In the genomic region with DNA sequence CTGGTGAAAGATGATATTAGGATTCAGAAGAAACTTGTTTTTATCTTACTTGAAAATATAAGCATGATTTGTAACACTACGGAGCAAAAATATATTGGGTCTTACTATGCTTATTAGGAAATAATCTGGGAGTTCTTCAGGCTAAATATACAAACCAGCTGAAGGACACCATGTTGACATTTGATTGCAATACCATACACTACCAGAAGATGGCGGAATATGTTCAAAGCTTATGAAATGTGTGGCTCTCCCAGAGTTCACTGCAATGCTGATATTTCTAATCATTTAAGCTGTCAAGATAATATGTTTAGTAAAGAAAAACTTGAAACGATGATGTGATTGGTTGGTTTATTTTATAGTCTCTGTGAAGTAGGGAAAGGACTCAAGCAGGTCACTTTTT, we compare ENCODE assay signal across 8 mouse cellular contexts.
DNase-seq lines count a peak whose midpoint lies in the region; ATAC-seq and TF ChIP-seq lines count a peak whose summit lies in the region.

No protein-coding gene starts in this region.

- H3K4me2 ChIP-seq in embryonic facial prominence, embryonic 11.5 days (ENCODE audit: low read depth, low read length): no peak overlapping the region
- no peak overlapping the region for H3K4me2 ChIP-seq in liver, postnatal 0 days (ENCODE audit: low read depth, low read length)
- H3K4me2 ChIP-seq in liver, embryonic 11.5 days: no peak overlapping the region
- H3K4me2 ChIP-seq in heart, embryonic 11.5 days: no peak overlapping the region

- TF ChIP-seq CTCF in liver, postnatal 0 days (IDR thresholded peaks at IDR 0.05; ENCODE audit: low read depth): peak; percentile 80

- DNase-seq in embryonic facial prominence, embryonic 11.5 days (ENCODE audit: low spot score): peak; percentile 71
- no peak for DNase-seq in embryonic facial prominence, embryonic 10.5 days (ENCODE audit: low spot score)
- no peak for DNase-seq in liver, postnatal 0 days
- no peak for DNase-seq in liver, embryonic 11.5 days (ENCODE audit: low spot score)
- DNase-seq in R1 (ENCODE audit: low read depth, low spot score): peak; percentile 65
- DNase-seq in lung, postnatal 36 days: peak; percentile 67
- DNase-seq in spleen, adult 18-20 months: no peak

- no peak overlapping the region for H3K4me3 ChIP-seq in embryonic facial prominence, embryonic 11.5 days (ENCODE audit: low read depth, low read length)
- H3K4me3 ChIP-seq in embryonic facial prominence, embryonic 10.5 days: no peak overlapping the region
- H3K4me3 ChIP-seq in liver, postnatal 0 days (ENCODE audit: low read depth, low read length): no peak overlapping the region
- H3K4me3 ChIP-seq in liver, embryonic 11.5 days (ENCODE audit: low read depth, low read length): no peak overlapping the region
- no peak overlapping the region for H3K4me3 ChIP-seq in heart, embryonic 11.5 days (ENCODE audit: low read depth, low read length)

- H3K9me3 ChIP-seq in embryonic facial prominence, embryonic 11.5 days (replicated peaks; ENCODE audit: control insufficient read depth, low read length): no peaks in the 10 kb centered on the region
- peaks cover 5% of the 10 kb centered on the region; the same call in 1 of the 2 replicates for H3K9me3 ChIP-seq in embryonic facial prominence, embryonic 10.5 days
- H3K9me3 ChIP-seq in liver, postnatal 0 days (ENCODE audit: low read length): no peaks in the 10 kb centered on the region
- no peaks in the 10 kb centered on the region for H3K9me3 ChIP-seq in liver, embryonic 11.5 days (ENCODE audit: control insufficient read depth, low read length)
- no peaks in the 10 kb centered on the region for H3K9me3 ChIP-seq in heart, embryonic 11.5 days (replicated peaks; ENCODE audit: control insufficient read depth, low read length)

- H3K27me3 ChIP-seq in embryonic facial prominence, embryonic 11.5 days (ENCODE audit: control insufficient read depth, insufficient read depth, low read length): no peaks in the 10 kb centered on the region
- H3K27me3 ChIP-seq in embryonic facial prominence, embryonic 10.5 days (replicated peaks; ENCODE audit: low read depth, poor library complexity, severe bottlenecking): no peaks in the 10 kb centered on the region
- no peaks in the 10 kb centered on the region for H3K27me3 ChIP-seq in liver, postnatal 0 days (ENCODE audit: insufficient read depth, low read length)
- H3K27me3 ChIP-seq in liver, embryonic 11.5 days (replicated peaks; ENCODE audit: control insufficient read depth, insufficient read depth, low read length): no peaks in the 10 kb centered on the region
- no peaks in the 10 kb centered on the region for H3K27me3 ChIP-seq in heart, embryonic 11.5 days (ENCODE audit: control insufficient read depth, insufficient read depth, low read length)

- WGBS in embryonic facial prominence, embryonic 11.5 days: 9% methylated on average over 3 of the region's 3 CpGs
- WGBS in embryonic facial prominence, embryonic 10.5 days: 15% methylated on average over 3 of the region's 3 CpGs
- WGBS in liver, postnatal 0 days (ENCODE audit: insufficient replicate concordance): 5% methylated on average over 3 of the region's 3 CpGs
- 6% methylated on average over 3 of the region's 3 CpGs for WGBS in liver, embryonic 11.5 days
- WGBS in heart, embryonic 11.5 days (ENCODE audit: insufficient replicate concordance): 11% methylated on average over 3 of the region's 3 CpGs

- no peaks in the 10 kb centered on the region for H3K36me3 ChIP-seq in embryonic facial prominence, embryonic 11.5 days (replicated peaks; ENCODE audit: control insufficient read depth, insufficient read depth, low read depth, low read length)
- no peaks in the 10 kb centered on the region for H3K36me3 ChIP-seq in embryonic facial prominence, embryonic 10.5 days (replicated peaks)
- H3K36me3 ChIP-seq in liver, postnatal 0 days (replicated peaks; ENCODE audit: insufficient read depth, low read length): no peaks in the 10 kb centered on the region
- H3K36me3 ChIP-seq in liver, embryonic 11.5 days (ENCODE audit: control insufficient read depth, insufficient read depth, low read length): no peaks in the 10 kb centered on the region
- H3K36me3 ChIP-seq in heart, embryonic 11.5 days (ENCODE audit: control insufficient read depth, insufficient read depth, low read length): no peaks in the 10 kb centered on the region

- no peak overlapping the region for H3K9ac ChIP-seq in embryonic facial prominence, embryonic 11.5 days (replicated peaks; ENCODE audit: low read length)
- H3K9ac ChIP-seq in liver, postnatal 0 days (replicated peaks): no peak overlapping the region
- H3K9ac ChIP-seq in liver, embryonic 11.5 days (ENCODE audit: low read depth, low read length): no peak overlapping the region
- H3K9ac ChIP-seq in heart, embryonic 11.5 days (ENCODE audit: low read depth, low read length): no peak overlapping the region

- no peak for ATAC-seq in embryonic facial prominence, embryonic 11.5 days (replicated peaks; ENCODE audit: insufficient number of reproducible peaks, low FRiP score, low TSS enrichment, low read depth)
- peak; percentile 51; the same call in 1 of the 2 replicates for ATAC-seq in liver, postnatal 0 days
- no peak for ATAC-seq in liver, embryonic 11.5 days (replicated peaks; ENCODE audit: low FRiP score)
- no peak for ATAC-seq in heart, embryonic 11.5 days (replicated peaks; ENCODE audit: insufficient number of reproducible peaks, low FRiP score, low TSS enrichment)

- TF ChIP-seq EP300 in liver, postnatal 0 days (IDR thresholded peaks at IDR 0.05; ENCODE audit: low read depth): no peak

- H3K27ac ChIP-seq in embryonic facial prominence, embryonic 11.5 days (replicated peaks; ENCODE audit: low read depth, low read length): no peak overlapping the region
- H3K27ac ChIP-seq in embryonic facial prominence, embryonic 10.5 days (replicated peaks): no peak overlapping the region
- no peak overlapping the region for H3K27ac ChIP-seq in liver, postnatal 0 days (ENCODE audit: low read depth)
- H3K27ac ChIP-seq in liver, embryonic 11.5 days (ENCODE audit: low read depth, low read length): no peak overlapping the region
- no peak overlapping the region for H3K27ac ChIP-seq in heart, embryonic 11.5 days (ENCODE audit: low read depth, low read length)

- H3K4me1 ChIP-seq in embryonic facial prominence, embryonic 11.5 days (ENCODE audit: control insufficient read depth, insufficient read depth, low read length): no peaks in the 10 kb centered on the region
- no peaks in the 10 kb centered on the region for H3K4me1 ChIP-seq in embryonic facial prominence, embryonic 10.5 days
- no peaks in the 10 kb centered on the region for H3K4me1 ChIP-seq in liver, postnatal 0 days (ENCODE audit: insufficient read depth)
- H3K4me1 ChIP-seq in liver, embryonic 11.5 days (replicated peaks; ENCODE audit: control insufficient read depth, insufficient read depth, low read length): no peaks in the 10 kb centered on the region
- H3K4me1 ChIP-seq in heart, embryonic 11.5 days (ENCODE audit: control insufficient read depth, insufficient read depth, low read length): no peaks in the 10 kb centered on the region

Comparison
In these comparisons a context has a peak if more than half of its experiments do, and no peak if none do; other contexts are left out.
1. DNase-seq: peak in embryonic facial prominence, embryonic 11.5 days (single experiment), R1 (single experiment) and lung, postnatal 36 days (single experiment); none in embryonic facial prominence, embryonic 10.5 days (single experiment), liver, postnatal 0 days (single experiment), liver, embryonic 11.5 days (single experiment) and spleen, adult 18-20 months (0 of 2).